Mouse (Mus musculus): ENCODE measurements at regions not wholly inside any gene's neighbourhood (a gene's known extent, or its start where the extent isn't known, plus 50 kb on each side); places are given as distances from the start of the nearest gene placed in this dataset.
"Not testable (repeated sequence)": the region's sequence is repeated elsewhere in the genome, so short reads cannot be mapped to it uniquely, and the experiment has no call there.

GRCm38 (mm10) chr3:151931656-151932055 is 94.2 kb upstream of the Ptgfr start:
- DNase-seq (ENCODE audit: low spot score in 2 of 2): no peak

GRCm38 (mm10) chr3:151931096-151931495 is 93.7 kb upstream of the Ptgfr start:
- no peak for DNase-seq (ENCODE audit: low spot score in 2 of 2)

GRCm38 (mm10) chr3:151914010-151914513 is 76.6 kb upstream of the Ptgfr start:
- peak; percentile 44 to 57 for DNase-seq (ENCODE audit: low spot score in 2 of 2)

GRCm38 (mm10) chr3:151912292-151912691 is 74.9 kb upstream of the Ptgfr start:
- DNase-seq (ENCODE audit: low spot score in 2 of 2): not testable (repeated sequence)

DNA sequence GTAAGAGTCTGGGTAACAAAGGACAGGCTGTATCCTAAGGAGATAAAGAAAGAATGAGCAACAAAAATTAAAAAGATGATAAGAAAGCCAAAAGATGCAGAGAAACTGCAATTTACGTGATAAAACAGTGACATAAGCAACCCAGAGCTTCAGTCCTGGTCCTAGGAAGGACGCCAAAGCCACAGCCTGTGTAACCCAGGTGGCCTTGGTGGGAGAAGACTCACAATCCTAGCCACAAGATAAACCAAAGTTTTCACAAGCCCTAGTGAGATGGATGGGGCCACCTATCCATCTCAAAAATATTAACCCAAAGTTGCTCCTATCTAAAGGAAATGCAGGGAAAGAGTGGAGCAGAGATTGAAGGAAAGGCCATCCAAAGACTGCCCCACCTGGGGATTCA is 73.4 kb upstream of the Ptgfr start:
- DNase-seq (ENCODE audit: low spot score in 2 of 2): no peak

DNA sequence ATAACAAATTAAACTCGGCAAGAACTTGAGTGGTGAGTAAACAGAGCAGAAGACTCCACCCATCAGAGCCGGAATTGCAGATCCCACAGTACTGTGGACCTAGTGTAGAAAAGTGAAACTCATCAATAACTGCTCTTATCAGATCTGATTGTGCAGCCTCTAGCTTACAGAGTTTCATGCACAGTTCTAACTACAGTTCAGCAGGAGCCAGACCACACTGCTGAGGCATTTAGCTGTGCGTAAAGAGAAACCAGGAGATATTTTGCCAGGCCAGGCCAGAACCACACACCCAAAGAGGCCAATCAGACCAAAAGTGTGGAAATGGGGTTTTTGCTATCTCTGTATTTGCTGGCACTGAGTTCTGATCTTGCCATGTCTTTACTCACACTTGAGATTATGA is 71.9 kb upstream of the Ptgfr start:
- DNase-seq (ENCODE audit: low spot score in 2 of 2): no peak

DNA sequence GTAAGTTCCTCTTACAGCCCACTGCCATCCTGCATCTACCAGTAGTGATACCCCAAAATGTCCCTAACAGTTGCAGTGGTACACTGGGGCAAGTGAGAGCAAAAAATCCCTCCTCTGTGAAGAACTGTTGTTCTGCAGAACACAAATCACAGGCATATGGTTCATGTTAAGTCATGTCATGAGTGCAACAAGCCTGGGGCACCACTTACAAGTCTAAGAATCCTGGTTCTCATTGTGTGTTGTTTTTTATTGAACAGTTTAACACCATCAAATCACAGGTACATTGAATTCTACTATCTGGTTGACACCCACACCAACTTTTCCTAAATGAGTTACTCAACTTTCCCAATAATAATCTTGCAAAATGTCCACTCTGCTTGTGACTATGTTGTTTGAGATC is 71.5 kb upstream of the Ptgfr start:
- no peak for DNase-seq (ENCODE audit: low spot score in 2 of 2)

GRCm38 (mm10) chr3:151905775-151906174 is 68.3 kb upstream of the Ptgfr start:
- DNase-seq (ENCODE audit: low spot score in 2 of 2): no peak

GRCm38 (mm10) chr3:151903169-151903568 is 65.7 kb upstream of the Ptgfr start:
- no peak for DNase-seq (ENCODE audit: low spot score in 2 of 2)

DNA sequence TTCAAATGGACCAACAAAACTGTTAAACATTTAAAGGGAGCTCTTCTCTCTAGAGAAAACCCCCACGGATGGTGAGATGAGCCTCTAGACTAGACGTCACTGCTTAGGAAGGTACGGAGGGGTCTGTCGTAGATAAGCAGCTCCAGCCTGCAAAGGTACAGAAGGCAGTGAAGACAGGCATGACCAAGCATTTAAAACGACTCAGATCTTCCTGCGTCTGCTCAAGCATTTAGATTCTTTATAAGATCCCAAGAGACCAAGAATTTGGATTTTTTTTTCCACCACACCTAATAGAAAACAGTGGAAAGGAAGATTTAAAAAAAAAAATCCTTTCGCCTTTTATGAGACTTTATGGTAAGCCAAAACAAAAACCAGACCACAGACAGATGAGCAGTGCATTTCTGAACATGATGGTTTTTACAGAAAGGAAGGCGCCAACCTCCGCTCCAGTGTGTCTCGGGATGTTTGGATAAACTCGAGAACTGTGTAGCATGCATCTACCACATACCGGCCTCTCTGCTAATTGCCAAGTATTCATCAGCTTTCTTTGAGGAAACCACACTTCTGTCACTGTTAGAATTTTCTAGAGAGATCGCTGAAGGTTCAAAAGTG is 64.9 kb upstream of the Ptgfr start:
- no peak for DNase-seq (ENCODE audit: low spot score in 2 of 2)

DNA sequence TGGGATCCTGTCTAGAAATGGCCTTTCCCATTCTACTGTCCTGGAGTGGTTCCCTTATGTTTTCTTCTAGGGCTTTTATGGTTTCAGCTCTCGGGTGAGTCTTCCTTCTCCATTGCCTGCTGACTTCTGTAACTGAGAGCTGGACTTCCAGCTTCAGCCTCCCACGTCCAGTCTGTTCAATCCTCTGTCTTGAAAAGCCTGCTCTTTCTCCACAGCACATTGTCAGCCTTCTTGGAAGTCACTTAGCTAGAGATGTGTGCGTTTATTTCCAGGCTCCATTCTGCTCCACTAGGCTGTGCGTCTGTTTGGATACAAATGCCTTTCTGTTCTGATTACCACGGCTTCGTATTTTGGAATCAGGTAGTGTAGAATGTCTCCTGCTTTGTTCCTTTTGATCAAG is 62.2 kb upstream of the Ptgfr start:
- no peak for DNase-seq (ENCODE audit: low spot score in 2 of 2)

DNA sequence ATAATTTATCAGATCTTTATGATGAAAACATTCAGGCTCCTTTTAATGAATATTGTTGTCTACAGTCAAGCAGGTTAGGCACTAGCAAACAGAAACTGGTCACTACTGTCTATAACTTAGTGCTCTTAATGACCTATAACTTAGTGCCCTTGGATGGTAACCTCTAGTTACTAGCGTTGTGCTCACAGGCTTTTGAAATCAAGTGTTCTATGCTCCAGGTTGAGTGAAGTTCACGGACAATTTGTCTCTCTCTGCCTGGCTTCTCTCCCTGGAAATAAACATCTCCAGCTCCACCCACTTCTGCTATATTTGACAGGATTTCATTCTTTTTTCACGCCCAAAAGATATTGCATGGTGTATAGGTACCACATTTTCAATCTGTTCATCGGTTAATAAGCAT is 61.7 kb upstream of the Ptgfr start:
- DNase-seq (ENCODE audit: low spot score in 2 of 2): no peak

- DNase-seq (ENCODE audit: low spot score in 2 of 2): no peak
Measured at GRCm38 (mm10) chr3:151896320-151896719, 58.9 kb upstream of the Ptgfr start.

GRCm38 (mm10) chr3:151894712-151895111 is 57.3 kb upstream of the Ptgfr start:
- no peak for DNase-seq (ENCODE audit: low spot score in 2 of 2)

GRCm38 (mm10) chr3:151893421-151894235 is 56.2 kb upstream of the Ptgfr start:
- no peak for DNase-seq (ENCODE audit: low spot score in 2 of 2)

DNA sequence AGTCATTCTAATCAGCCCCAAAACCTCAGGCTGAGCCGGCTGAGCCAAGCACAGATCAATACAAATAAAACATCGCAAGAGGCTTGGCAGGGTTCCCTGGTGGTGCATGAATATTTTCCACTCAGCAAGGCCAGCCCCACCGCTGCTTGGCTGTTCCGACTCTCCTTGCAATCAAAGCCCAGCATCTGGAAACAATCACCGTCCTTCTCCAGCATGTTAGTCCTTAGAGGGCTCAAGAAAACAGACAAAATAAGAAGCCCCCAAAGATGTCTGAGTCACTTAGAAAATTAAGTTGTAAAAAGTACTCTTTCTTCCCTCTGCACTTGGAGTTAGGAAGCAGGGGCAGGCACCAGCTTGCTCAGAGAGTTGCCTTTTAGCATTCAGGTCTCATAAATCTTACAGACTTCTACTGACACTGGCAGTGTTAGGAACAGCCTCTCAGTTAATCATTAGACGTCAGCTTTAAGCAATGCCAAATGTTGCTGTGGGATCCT is 54.4 kb upstream of the Ptgfr start:
- peak; percentile 18 to 46 for DNase-seq (ENCODE audit: low spot score in 2 of 2)

GRCm38 (mm10) chr3:151891336-151891735 is 53.9 kb upstream of the Ptgfr start:
- no peak for DNase-seq (ENCODE audit: low spot score in 2 of 2)

- DNase-seq (ENCODE audit: low spot score in 2 of 2): no peak
Measured at GRCm38 (mm10) chr3:151889738-151890137, 52.3 kb upstream of the Ptgfr start.

Data from right cerebral cortex, adult 2 months (tissue).